Mouse (Mus musculus) embryo, embryonic 11 days (tissue): ENCODE data around the gene Cyp4a32.
A peak's percentile ranks its signal among the peaks of the same experiment; 100 is the strongest.

ENCODE experiments used
- DNase-seq: peaks from one replicate; pipeline ENCODE4 v3.0.0-alpha.2; 2015

Cyp4a32 gene

GRCm38 (mm10) chr4:115657104-115657866, 56.5 kb downstream of the Cyp4a32 start:
- peak; percentile 64 for DNase-seq

- DNase-seq = no peak
Observed at GRCm38 (mm10) chr4:115657867-115658249, 57.1 kb downstream of the Cyp4a32 start.

- no peak for DNase-seq
Observed at GRCm38 (mm10) chr4:115659190-115659589, 58.4 kb downstream of the Cyp4a32 start.
